Mouse (Mus musculus) limb, embryonic 14.5 days (tissue): ENCODE measurements at regions not wholly inside any gene's neighbourhood (a gene's known extent, or its start where the extent isn't known, plus 50 kb on each side); places are given as distances from the start of the nearest gene placed in this dataset.

Source experiments
- ATAC-seq: fragments of 200-750 bp; cut with Nextera tagmentation; 2 replicates; pipeline ENCODE4 v1.8.0; 2017; ENCODE audit warnings: low read depth, moderate number of reproducible peaks, moderate TSS enrichment; ENCODE audit not compliant: low FRiP score
- DNase-seq: peaks from one replicate; pipeline ENCODE4 v3.0.0-alpha.2; 2015; ENCODE audit warnings: low spot score
- H3K27ac ChIP-seq: fragments of 300-500 bp; sonication (generic); replicated peaks from 2 replicates; pipeline ENCODE4 v1.5.1; 2014; ENCODE audit warnings: low read depth, mild to moderate bottlenecking, low read length, moderate library complexity, mixed read lengths
- H3K27me3 ChIP-seq: fragments of 300-500 bp; sonication (generic); 2 replicates; pipeline ENCODE4 v1.6.1; 2014; ENCODE audit warnings: low read length, mixed read lengths; ENCODE audit not compliant: control insufficient read depth, insufficient read depth
- H3K36me3 ChIP-seq: fragments of 300-500 bp; sonication (generic); 2 replicates; pipeline ENCODE4 v1.6.1; 2014; ENCODE audit warnings: mild to moderate bottlenecking, low read length, moderate library complexity, mixed read lengths; ENCODE audit not compliant: control insufficient read depth, insufficient read depth
- H3K4me1 ChIP-seq: fragments of 300-500 bp; sonication (generic); 2 replicates; pipeline ENCODE4 v1.6.1; 2014; ENCODE audit warnings: antibody characterized with exemption, low read length, mixed read lengths; ENCODE audit not compliant: control insufficient read depth, insufficient read depth
- H3K4me2 ChIP-seq: fragments of 300-500 bp; sonication (generic); replicated peaks from 2 replicates; pipeline ENCODE4 v1.6.1; 2014; ENCODE audit warnings: low read depth, mild to moderate bottlenecking, low read length, moderate library complexity; ENCODE audit not compliant: severe bottlenecking
- H3K4me3 ChIP-seq: fragments of 300-500 bp; sonication (generic); replicated peaks from 2 replicates; pipeline ENCODE4 v1.5.1; 2014; ENCODE audit warnings: low read length
- H3K9ac ChIP-seq: fragments of 300-500 bp; sonication (generic); 2 replicates; pipeline ENCODE4 v1.6.1; 2014; ENCODE audit warnings: mild to moderate bottlenecking, low read depth, low read length, moderate library complexity; ENCODE audit not compliant: severe bottlenecking
- H3K9me3 ChIP-seq: fragments of 300-500 bp; sonication (generic); 2 replicates; pipeline ENCODE4 v1.6.1; 2016; ENCODE audit warnings: low read length; ENCODE audit not compliant: control insufficient read depth
- POLR2A ChIP-seq: fragments of 200-500 bp; IDR thresholded peaks from 2 replicates; pipeline ENCODE4 v1.8.0; 2012; ENCODE audit warnings: inconsistent platforms, mild to moderate bottlenecking, moderate library complexity, borderline replicate concordance; ENCODE audit not compliant: insufficient read depth, insufficient read length; ENCODE audit errors: extremely low read depth
- WGBS: fragments of 180-500 bp; shearing (Covaris S2); extraction: QIAGEN DNeasy Blood & Tissue Kit; methylation state at CpG from one replicate; pipeline ENCODE4 v1.1.7; 2014; 5-methylcytosine and 5-hydroxymethylcytosine counted together

- TF ChIP-seq POLR2A, result no peak
- WGBS, result 54% methylated on average over 8 of the region's 8 CpGs
Observed at GRCm38 (mm10) chr2:159281558-159282320, 487.1 kb downstream of the Dhx35 start.

GRCm38 (mm10) chr2:159284100-159284499 lies 489.5 kb downstream of the Dhx35 start:
- no peak overlapping the region for H3K27ac ChIP-seq
- H3K4me3 ChIP-seq, result no peak overlapping the region
- TF ChIP-seq POLR2A, result no peak
- H3K4me2 ChIP-seq, result no peak overlapping the region
- ATAC-seq (no peak), DNase-seq (peak; percentile 6)
- H3K9me3 ChIP-seq, result no peaks in the 10 kb centered on the region
- H3K4me1 ChIP-seq, result 0 out of 2 replicates have a peak, but pooled peaks cover 2% of the 10 kb centered on the region
- no peaks in the 10 kb centered on the region for H3K36me3 ChIP-seq
- no peaks in the 10 kb centered on the region for H3K27me3 ChIP-seq
- no peak overlapping the region for H3K9ac ChIP-seq
- WGBS, result 71% methylated on average over 5 of the region's 5 CpGs

More at GRCm38 (mm10) chr2:159281558-159282320, 487.1 kb downstream of the Dhx35 start:
- Histone ChIP-seq H3K9ac (no peak overlapping the region), H3K4me1 (0 out of 2 replicates have a peak, but pooled peaks cover 2% of the 10 kb centered on the region), H3K27ac (no peak overlapping the region), H3K4me3 (no peak overlapping the region), H3K27me3 (no peaks in the 10 kb centered on the region), H3K9me3 (no peaks in the 10 kb centered on the region), H3K36me3 (no peaks in the 10 kb centered on the region), H3K4me2 (no peak overlapping the region)
- DNase-seq (no peak), ATAC-seq (no peak)

- Histone ChIP-seq H3K9me3 (no peaks in the 10 kb centered on the region), H3K4me1 (0 out of 2 replicates have a peak, but pooled peaks cover 2% of the 10 kb centered on the region), H3K4me2 (no peak overlapping the region), H3K27me3 (no peaks in the 10 kb centered on the region), H3K36me3 (no peaks in the 10 kb centered on the region), H3K4me3 (no peak overlapping the region), H3K27ac (no peak overlapping the region), H3K9ac (no peak overlapping the region)
- DNase-seq (no peak), ATAC-seq (no peak)
- 72% methylated on average over 8 of the region's 8 CpGs for WGBS
- TF ChIP-seq POLR2A, result no peak
Observed at GRCm38 (mm10) chr2:159284525-159285189, 490.1 kb downstream of the Dhx35 start.

- Histone ChIP-seq H3K9me3 (no peaks in the 10 kb centered on the region), H3K4me1 (no peaks in the 10 kb centered on the region), H3K27ac (no peak overlapping the region), H3K27me3 (no peaks in the 10 kb centered on the region), H3K9ac (no peak overlapping the region), H3K4me2 (no peak overlapping the region), H3K4me3 (no peak overlapping the region), H3K36me3 (no peaks in the 10 kb centered on the region)
- no peak for ATAC-seq
- no peak for DNase-seq
- no peak for TF ChIP-seq POLR2A
- 48% methylated on average over 6 of the region's 6 CpGs for WGBS
Observed at GRCm38 (mm10) chr2:159287996-159288563, 493.5 kb downstream of the Dhx35 start.

GRCm38 (mm10) chr2:159290081-159290480 lies 495.5 kb downstream of the Dhx35 start:
- no peak for DNase-seq

More at GRCm38 (mm10) chr2:159290081-159290480, 495.5 kb downstream of the Dhx35 start:
- no peaks in the 10 kb centered on the region for H3K9me3 ChIP-seq
- H3K9ac ChIP-seq, result no peak overlapping the region
- no peaks in the 10 kb centered on the region for H3K4me1 ChIP-seq
- no peak overlapping the region for H3K4me2 ChIP-seq
- H3K36me3 ChIP-seq, result no peaks in the 10 kb centered on the region
- no peak overlapping the region for H3K4me3 ChIP-seq
- H3K27ac ChIP-seq, result no peak overlapping the region
- 68% methylated on average over 1 of the region's 1 CpGs for WGBS
- no peak for ATAC-seq
- TF ChIP-seq POLR2A, result no peak
- H3K27me3 ChIP-seq, result no peaks in the 10 kb centered on the region
